Mouse (Mus musculus) liver, embryonic 16.5 days (tissue): ENCODE measurements at regions not wholly inside any gene's neighbourhood (a gene's known extent, or its start where the extent isn't known, plus 50 kb on each side); places are given as distances from the start of the nearest gene placed in this dataset.
"Not testable (repeated sequence)": the region's sequence is repeated elsewhere in the genome, so short reads cannot be mapped to it uniquely, and the experiment has no call there.

ENCODE experiments used
- ATAC-seq: fragments of 200-750 bp; cut with Nextera tagmentation; 2 replicates; pipeline ENCODE4 v1.8.0; 2017; ENCODE audit warnings: low read depth, mild to moderate bottlenecking, moderate number of reproducible peaks, moderate library complexity
- H3K27ac ChIP-seq: fragments of 300-500 bp; sonication (generic); 2 replicates; pipeline ENCODE4 v1.5.1; 2014; ENCODE audit warnings: mild to moderate bottlenecking, low read length
- H3K27me3 ChIP-seq: fragments of 300-500 bp; sonication (generic); 2 replicates; pipeline ENCODE4 v1.6.1; 2014; ENCODE audit warnings: low read depth, low read length, mixed read lengths; ENCODE audit not compliant: control insufficient read depth, insufficient read depth
- H3K36me3 ChIP-seq: fragments of 300-500 bp; sonication (generic); 2 replicates; pipeline ENCODE4 v1.6.1; 2014; ENCODE audit warnings: mild to moderate bottlenecking; ENCODE audit not compliant: control insufficient read depth, insufficient read depth
- H3K4me1 ChIP-seq: fragments of 300-500 bp; sonication (generic); 2 replicates; pipeline ENCODE4 v1.6.1; 2014; ENCODE audit warnings: low read depth, low read length, mixed read lengths; ENCODE audit not compliant: control insufficient read depth
- H3K4me2 ChIP-seq: fragments of 300-500 bp; sonication (generic); 2 replicates; pipeline ENCODE4 v1.6.1; 2014; ENCODE audit warnings: low read depth, low read length, mixed read lengths
- H3K4me3 ChIP-seq: fragments of 300-500 bp; sonication (generic); 2 replicates; pipeline ENCODE4 v1.5.1; 2014; ENCODE audit warnings: low read depth, mild to moderate bottlenecking, low read length
- H3K9ac ChIP-seq: fragments of 300-500 bp; sonication (generic); 2 replicates; pipeline ENCODE4 v1.6.1; 2014; ENCODE audit warnings: low read depth, low read length
- H3K9me3 ChIP-seq: fragments of 300-500 bp; sonication (generic); replicated peaks from 2 replicates; pipeline ENCODE4 v1.6.1; 2016; ENCODE audit warnings: low read length; ENCODE audit not compliant: control insufficient read depth
- WGBS: fragments of 180-500 bp; shearing (Covaris S2); extraction: QIAGEN DNeasy Blood & Tissue Kit; methylation state at CpG from one replicate; pipeline ENCODE4 v1.1.7; 2014; ENCODE audit not compliant: insufficient replicate concordance; 5-methylcytosine and 5-hydroxymethylcytosine counted together

GRCm38 (mm10) chr12:29409336-29410055, 118.7 kb upstream of the Myt1l start:
- Histone ChIP-seq H3K4me3 (no peak overlapping the region), H3K4me1 (no peaks in the 10 kb centered on the region), H3K27me3 (no peaks in the 10 kb centered on the region), H3K36me3 (no peaks in the 10 kb centered on the region), H3K9me3 (no peaks in the 10 kb centered on the region), H3K9ac (no peak overlapping the region), H3K27ac (no peak overlapping the region), H3K4me2 (no peak overlapping the region)
- ATAC-seq, result no peak
- 50% methylated on average over 8 of the region's 8 CpGs for WGBS

GRCm38 (mm10) chr12:29433936-29434335, 94.2 kb upstream of the Myt1l start:
- Histone ChIP-seq H3K27ac (no peak overlapping the region), H3K9me3 (no peaks in the 10 kb centered on the region), H3K4me1 (no peaks in the 10 kb centered on the region), H3K4me3 (no peak overlapping the region), H3K9ac (no peak overlapping the region), H3K4me2 (no peak overlapping the region), H3K27me3 (no peaks in the 10 kb centered on the region), H3K36me3 (no peaks in the 10 kb centered on the region)
- 69% methylated on average over 3 of the region's 3 CpGs for WGBS
- no peak for ATAC-seq

GRCm38 (mm10) chr12:29439343-29440019, 88.7 kb upstream of the Myt1l start:
- 69% methylated on average over 11 of the region's 11 CpGs for WGBS
- H3K27me3 ChIP-seq, result no peaks in the 10 kb centered on the region
- H3K4me1 ChIP-seq, result no peaks in the 10 kb centered on the region
- ATAC-seq, result no peak
- H3K9ac ChIP-seq, result no peak overlapping the region
- no peak overlapping the region for H3K4me2 ChIP-seq
- H3K27ac ChIP-seq, result no peak overlapping the region
- H3K36me3 ChIP-seq, result no peaks in the 10 kb centered on the region
- H3K9me3 ChIP-seq, result no peaks in the 10 kb centered on the region
- no peak overlapping the region for H3K4me3 ChIP-seq

GRCm38 (mm10) chr12:29465201-29465600, 63.0 kb upstream of the Myt1l start:
- not testable (repeated sequence) for H3K4me3 ChIP-seq, H3K27ac ChIP-seq, H3K4me2 ChIP-seq, H3K27me3 ChIP-seq, H3K9me3 ChIP-seq, H3K9ac ChIP-seq, H3K36me3 ChIP-seq, ATAC-seq, H3K4me1 ChIP-seq
- WGBS, result 23% methylated on average over 3 of the region's 3 CpGs
